Mouse (Mus musculus) heart, embryonic 10.5 days (tissue): ENCODE measurements around the gene Hlcs. TPM values are rescaled to one million over a fixed set of nuclear protein-coding genes. Genes with fewer than 3 reads are reported as not detected.

Experiments used
- DNase-seq: peaks from one replicate; pipeline ENCODE4 v3.0.0-alpha.2; 2017; ENCODE audit warnings: low spot score
- H3K27ac ChIP-seq: fragments of 300-500 bp; sonication (generic); 2 replicates; pipeline ENCODE4 v1.5.1; 2016; ENCODE audit warnings: mild to moderate bottlenecking
- H3K27me3 ChIP-seq: fragments of 300-500 bp; sonication (generic); 2 replicates; pipeline ENCODE4 v1.6.1; 2016; ENCODE audit warnings: mild to moderate bottlenecking; ENCODE audit not compliant: poor library complexity, insufficient read depth, severe bottlenecking
- H3K36me3 ChIP-seq: fragments of 300-500 bp; sonication (generic); 2 replicates; pipeline ENCODE4 v1.6.1; 2016; ENCODE audit warnings: mild to moderate bottlenecking, moderate library complexity
- H3K4me1 ChIP-seq: fragments of 300-500 bp; sonication (generic); 2 replicates; pipeline ENCODE4 v1.6.1; 2016; ENCODE audit warnings: mild to moderate bottlenecking
- H3K4me3 ChIP-seq: fragments of 300-500 bp; sonication (generic); 2 replicates; pipeline ENCODE4 v1.5.1; 2016; ENCODE audit warnings: mild to moderate bottlenecking, moderate library complexity
- H3K9me3 ChIP-seq: fragments of 300-500 bp; sonication (generic); 2 replicates; pipeline ENCODE4 v1.6.1; 2016; ENCODE audit warnings: mild to moderate bottlenecking, moderate library complexity
- WGBS: fragments of 180-500 bp; shearing (Covaris S2); methylation state at CpG from one replicate; pipeline ENCODE4 v1.1.7; 2016; 5-methylcytosine and 5-hydroxymethylcytosine counted together
- polyA plus RNA-seq: library from polyadenylated mRNA; unstranded; fragments of >200 nt; fragmentation: Nextera tagmentation; extraction: Ambion mirVana; gene quantifications from 2 replicates; pipeline ENCODE4 v1.2.1, GENCODE M21; 2016

Hlcs gene
- polyA plus RNA-seq, 1 experiment from 2014 or later: 11.0 TPM

- no peak for DNase-seq
- Histone ChIP-seq H3K27me3 (no peaks in the 10 kb centered on the region), H3K4me3 (no peak overlapping the region), H3K9me3 (no peaks in the 10 kb centered on the region), H3K36me3 (peaks cover 10% of the 10 kb centered on the region), H3K27ac (no peak overlapping the region), H3K4me1 (no peaks in the 10 kb centered on the region)
- WGBS: 84% methylated on average over 19 of the region's 19 CpGs
Measured at GRCm38 (mm10) chr16:94262501-94262900, 50.9 kb downstream of the Hlcs start.

- no peaks in the 10 kb centered on the region for H3K4me1 ChIP-seq
- H3K4me3 ChIP-seq: no peak overlapping the region
- H3K36me3 ChIP-seq: 0 out of 2 replicates have a peak, but pooled peaks cover 4% of the 10 kb centered on the region
- 89% methylated on average over 19 of the region's 19 CpGs for WGBS
- H3K27ac ChIP-seq: no peak overlapping the region
- DNase-seq: no peak
- H3K9me3 ChIP-seq: no peaks in the 10 kb centered on the region
- no peaks in the 10 kb centered on the region for H3K27me3 ChIP-seq
Measured at GRCm38 (mm10) chr16:94260938-94261630, 52.3 kb downstream of the Hlcs start.

- WGBS: 68% methylated on average over 14 of the region's 14 CpGs
- Histone ChIP-seq H3K9me3 (no peaks in the 10 kb centered on the region), H3K27me3 (no peaks in the 10 kb centered on the region), H3K4me1 (no peaks in the 10 kb centered on the region; the same call in 1 of the 2 replicates), H3K27ac (no peak overlapping the region), H3K36me3 (0 out of 2 replicates have a peak, but pooled peaks cover 4% of the 10 kb centered on the region), H3K4me3 (no peak overlapping the region)
- DNase-seq: peak; percentile 87
Measured at GRCm38 (mm10) chr16:94258366-94259310, 54.7 kb downstream of the Hlcs start.

- Histone ChIP-seq H3K27me3 (no peaks in the 10 kb centered on the region), H3K4me3 (no peak overlapping the region), H3K4me1 (peaks cover 3% of the 10 kb centered on the region), H3K36me3 (0 out of 2 replicates have a peak, but pooled peaks cover 2% of the 10 kb centered on the region), H3K9me3 (no peaks in the 10 kb centered on the region), H3K27ac (no peak overlapping the region)
- WGBS: 83% methylated on average over 4 of the region's 4 CpGs
- DNase-seq: no peak
Measured at GRCm38 (mm10) chr16:94255592-94255991, 57.8 kb downstream of the Hlcs start.

- Histone ChIP-seq H3K4me1 (peaks cover 8% of the 10 kb centered on the region), H3K36me3 (no peaks in the 10 kb centered on the region), H3K4me3 (no peak overlapping the region), H3K27me3 (no peaks in the 10 kb centered on the region), H3K9me3 (no peaks in the 10 kb centered on the region), H3K27ac (no peak overlapping the region)
- no peak for DNase-seq
- WGBS: 90% methylated on average over 6 of the region's 6 CpGs
Measured at GRCm38 (mm10) chr16:94255035-94255434, 58.3 kb downstream of the Hlcs start.

GRCm38 (mm10) chr16:94254415-94254891 is 58.9 kb downstream of the Hlcs start:
- Histone ChIP-seq H3K9me3 (no peaks in the 10 kb centered on the region), H3K4me1 (peaks cover 11% of the 10 kb centered on the region), H3K4me3 (no peak overlapping the region), H3K36me3 (no peaks in the 10 kb centered on the region), H3K27ac (no peak overlapping the region), H3K27me3 (no peaks in the 10 kb centered on the region)
- no peak for DNase-seq
- WGBS: 80% methylated on average over 12 of the region's 12 CpGs

- no peak for DNase-seq
- Histone ChIP-seq H3K27me3 (no peaks in the 10 kb centered on the region), H3K36me3 (no peaks in the 10 kb centered on the region), H3K27ac (no peak overlapping the region), H3K4me3 (no peak overlapping the region), H3K4me1 (peaks cover 11% of the 10 kb centered on the region), H3K9me3 (no peaks in the 10 kb centered on the region)
- 82% methylated on average over 24 of the region's 24 CpGs for WGBS
Measured at GRCm38 (mm10) chr16:94253671-94254414, 59.5 kb downstream of the Hlcs start.

GRCm38 (mm10) chr16:94251756-94252155 is 61.6 kb downstream of the Hlcs start:
- Histone ChIP-seq H3K4me1 (peaks cover 11% of the 10 kb centered on the region), H3K9me3 (no peaks in the 10 kb centered on the region), H3K27me3 (no peaks in the 10 kb centered on the region), H3K27ac (no peak overlapping the region), H3K36me3 (no peaks in the 10 kb centered on the region), H3K4me3 (no peak overlapping the region)
- 80% methylated on average over 13 of the region's 13 CpGs for WGBS
- DNase-seq: no peak

- Histone ChIP-seq H3K36me3 (no peaks in the 10 kb centered on the region), H3K27me3 (no peaks in the 10 kb centered on the region), H3K4me3 (no peak overlapping the region), H3K4me1 (peaks cover 11% of the 10 kb centered on the region), H3K27ac (no peak overlapping the region), H3K9me3 (no peaks in the 10 kb centered on the region)
- no peak for DNase-seq
- WGBS: 86% methylated on average over 15 of the region's 15 CpGs
Measured at GRCm38 (mm10) chr16:94250640-94251349, 62.6 kb downstream of the Hlcs start.

- no peak overlapping the region for H3K4me3 ChIP-seq
- no peaks in the 10 kb centered on the region for H3K27me3 ChIP-seq
- DNase-seq: no peak
- H3K4me1 ChIP-seq: peaks cover 11% of the 10 kb centered on the region
- no peaks in the 10 kb centered on the region for H3K9me3 ChIP-seq
- H3K27ac ChIP-seq: no peak overlapping the region
- 78% methylated on average over 12 of the region's 12 CpGs for WGBS
- no peaks in the 10 kb centered on the region for H3K36me3 ChIP-seq
Measured at GRCm38 (mm10) chr16:94250136-94250535, 63.2 kb downstream of the Hlcs start.

- Histone ChIP-seq H3K36me3 (no peaks in the 10 kb centered on the region), H3K27ac (no peak overlapping the region), H3K4me3 (no peak overlapping the region), H3K9me3 (no peaks in the 10 kb centered on the region), H3K27me3 (no peaks in the 10 kb centered on the region), H3K4me1 (peaks cover 11% of the 10 kb centered on the region)
- no peak for DNase-seq
- 92% methylated on average over 10 of the region's 10 CpGs for WGBS
Measured at GRCm38 (mm10) chr16:94249666-94250065, 63.7 kb downstream of the Hlcs start.

GRCm38 (mm10) chr16:94248721-94249120 is 64.7 kb downstream of the Hlcs start:
- Histone ChIP-seq H3K36me3 (no peaks in the 10 kb centered on the region), H3K27ac (no peak overlapping the region), H3K4me1 (peaks cover 11% of the 10 kb centered on the region), H3K9me3 (no peaks in the 10 kb centered on the region), H3K27me3 (no peaks in the 10 kb centered on the region), H3K4me3 (no peak overlapping the region)
- DNase-seq: no peak
- WGBS: 82% methylated on average over 15 of the region's 15 CpGs
